8 mouse cellular contexts compared by ENCODE assay signal in the genomic region with DNA sequence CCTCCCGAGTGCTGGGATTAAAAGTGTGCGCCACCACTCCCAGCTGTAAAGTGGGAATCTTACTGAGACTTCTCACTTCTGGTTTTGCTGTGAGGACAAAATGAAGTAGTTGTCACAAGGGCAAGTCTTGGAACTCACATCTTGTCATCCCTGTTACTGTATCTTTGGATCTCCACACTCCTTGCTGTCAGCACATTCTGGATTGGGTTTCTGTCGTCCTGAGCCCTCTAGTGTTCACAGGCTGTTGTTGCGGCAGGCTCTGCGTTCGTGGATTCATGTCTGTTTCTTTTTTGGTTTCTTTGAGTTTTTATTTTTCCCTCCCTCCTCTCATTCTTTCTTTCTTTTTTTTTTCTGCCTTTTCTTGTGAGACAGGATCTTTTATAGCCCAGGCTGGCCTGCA. TPM values are rescaled to one million over a fixed set of nuclear protein-coding genes. Genes with fewer than 3 reads are reported as not detected.
DNase-seq lines count a peak whose midpoint lies in the region; ATAC-seq and TF ChIP-seq lines count a peak whose summit lies in the region.

No protein-coding gene starts in this region.

- no peaks in the 10 kb centered on the region for H3K9me3 ChIP-seq in hindbrain, embryonic 14.5 days (ENCODE audit: control insufficient read depth, low read length)
- H3K9me3 ChIP-seq in hindbrain, embryonic 13.5 days = no peaks in the 10 kb centered on the region
- no peaks in the 10 kb centered on the region for H3K9me3 ChIP-seq in ES-Bruce4 (replicated peaks; ENCODE audit: control insufficient read depth, insufficient read depth, low read length, poor library complexity, severe bottlenecking)
- H3K9me3 ChIP-seq in heart, postnatal 0 days (replicated peaks; ENCODE audit: control insufficient read depth, low read length) = no peaks in the 10 kb centered on the region
- no peaks in the 10 kb centered on the region for H3K9me3 ChIP-seq in limb, embryonic 14.5 days (ENCODE audit: control insufficient read depth, low read length)

- H3K27ac ChIP-seq in hindbrain, embryonic 14.5 days = no peak overlapping the region
- no peak overlapping the region for H3K27ac ChIP-seq in hindbrain, embryonic 13.5 days
- no peak overlapping the region for H3K27ac ChIP-seq in ES-Bruce4 (ENCODE audit: insufficient read depth, low read length)
- H3K27ac ChIP-seq in heart, postnatal 0 days (ENCODE audit: low read depth) = peak overlapping the region; percentile 94
- no peak overlapping the region for H3K27ac ChIP-seq in limb, embryonic 14.5 days (replicated peaks; ENCODE audit: low read depth, low read length)

- ATAC-seq in hindbrain, embryonic 14.5 days (ENCODE audit: low FRiP score) = no peak
- ATAC-seq in hindbrain, embryonic 13.5 days (ENCODE audit: low FRiP score) = no peak
- no peak for ATAC-seq in heart, postnatal 0 days (ENCODE audit: insufficient read depth, low read depth)
- no peak for ATAC-seq in limb, embryonic 14.5 days (ENCODE audit: low FRiP score, low read depth)
- 0 out of 2 replicates have a peak, but pooled peaks have one; percentile 30 for ATAC-seq in neutrophil, adult 5-6 weeks (ENCODE audit: extremely low read depth, insufficient number of reproducible peaks, low FRiP score, poor library complexity, severe bottlenecking)

- no peak overlapping the region for H3K4me3 ChIP-seq in hindbrain, embryonic 14.5 days (replicated peaks; ENCODE audit: low read length)
- no peak overlapping the region for H3K4me3 ChIP-seq in hindbrain, embryonic 13.5 days
- H3K4me3 ChIP-seq in ES-Bruce4 (ENCODE audit: low read depth, low read length) = no peak overlapping the region
- H3K4me3 ChIP-seq in heart, postnatal 0 days (ENCODE audit: low read depth, low read length) = no peak overlapping the region
- no peak overlapping the region for H3K4me3 ChIP-seq in limb, embryonic 14.5 days (replicated peaks; ENCODE audit: low read length)

- H3K27me3 ChIP-seq in hindbrain, embryonic 14.5 days (ENCODE audit: control insufficient read depth, insufficient read depth, low read length) = peaks cover 3% of the 10 kb centered on the region; the same call in 1 of the 2 replicates
- 0 out of 2 replicates have a peak, but pooled peaks cover 6% of the 10 kb centered on the region for H3K27me3 ChIP-seq in hindbrain, embryonic 13.5 days
- no peaks in the 10 kb centered on the region for H3K27me3 ChIP-seq in ES-Bruce4 (ENCODE audit: control insufficient read depth, insufficient read depth, low read length, poor library complexity, severe bottlenecking)
- H3K27me3 ChIP-seq in heart, postnatal 0 days (ENCODE audit: control insufficient read depth, insufficient read depth, low read length) = no peaks in the 10 kb centered on the region
- H3K27me3 ChIP-seq in limb, embryonic 14.5 days (ENCODE audit: control insufficient read depth, insufficient read depth, low read length) = no peaks in the 10 kb centered on the region

- DNase-seq in hindbrain, embryonic 14.5 days (ENCODE audit: low spot score) = peak; percentile 70
- DNase-seq in cerebellum, postnatal 4 days (ENCODE audit: low spot score in 2 of 2) = peak; percentile 41 to 54
- DNase-seq in heart, postnatal 0 days (ENCODE audit: low spot score) = peak; percentile 52
- peak; percentile 66 for DNase-seq in limb, embryonic 14.5 days (ENCODE audit: low spot score)
- no peak for DNase-seq in urinary bladder, postnatal 25 days (ENCODE audit: low spot score)

- no peaks in the 10 kb centered on the region for H3K36me3 ChIP-seq in hindbrain, embryonic 14.5 days (replicated peaks; ENCODE audit: control insufficient read depth, insufficient read depth)
- no peaks in the 10 kb centered on the region for H3K36me3 ChIP-seq in hindbrain, embryonic 13.5 days
- no peaks in the 10 kb centered on the region for H3K36me3 ChIP-seq in ES-Bruce4 (ENCODE audit: control insufficient read depth, insufficient read depth, low read length, poor library complexity, severe bottlenecking)
- no peaks in the 10 kb centered on the region for H3K36me3 ChIP-seq in heart, postnatal 0 days (replicated peaks; ENCODE audit: control insufficient read depth, insufficient read depth, low read length)
- no peaks in the 10 kb centered on the region for H3K36me3 ChIP-seq in limb, embryonic 14.5 days (ENCODE audit: control insufficient read depth, insufficient read depth, low read length)

- H3K4me1 ChIP-seq in hindbrain, embryonic 14.5 days (replicated peaks; ENCODE audit: control insufficient read depth, insufficient read depth, low read length) = no peaks in the 10 kb centered on the region; the same call in 1 of the 2 replicates
- peaks cover 14% of the 10 kb centered on the region for H3K4me1 ChIP-seq in hindbrain, embryonic 13.5 days (replicated peaks)
- H3K4me1 ChIP-seq in ES-Bruce4 (ENCODE audit: control insufficient read depth, insufficient read depth, low read length) = no peaks in the 10 kb centered on the region
- peaks cover 30% of the 10 kb centered on the region for H3K4me1 ChIP-seq in heart, postnatal 0 days (ENCODE audit: control insufficient read depth, insufficient read depth)
- H3K4me1 ChIP-seq in limb, embryonic 14.5 days (ENCODE audit: control insufficient read depth, insufficient read depth, low read length) = no peaks in the 10 kb centered on the region

- WGBS in hindbrain, embryonic 14.5 days = 37% methylated on average over 6 of the region's 6 CpGs
- WGBS in hindbrain, embryonic 13.5 days = 35% methylated on average over 6 of the region's 6 CpGs
- 26% methylated on average over 6 of the region's 6 CpGs for WGBS in heart, postnatal 0 days
- 30% methylated on average over 6 of the region's 6 CpGs for WGBS in limb, embryonic 14.5 days

- no peak overlapping the region for H3K9ac ChIP-seq in hindbrain, embryonic 14.5 days
- no peak overlapping the region for H3K9ac ChIP-seq in hindbrain, embryonic 13.5 days
- no peak overlapping the region for H3K9ac ChIP-seq in ES-Bruce4 (ENCODE audit: low read depth, poor library complexity, severe bottlenecking)
- no peak overlapping the region for H3K9ac ChIP-seq in heart, postnatal 0 days (replicated peaks; ENCODE audit: low read depth, low read length)
- H3K9ac ChIP-seq in limb, embryonic 14.5 days (ENCODE audit: low read depth, low read length, severe bottlenecking) = no peak overlapping the region

- no peak for TF ChIP-seq EP300 in ES-Bruce4 (IDR thresholded peaks at IDR 0.05; ENCODE audit: insufficient read depth, low read depth, low read length)
- TF ChIP-seq EP300 in heart, postnatal 0 days (IDR thresholded peaks at IDR 0.05; ENCODE audit: low read depth) = no peak

- H3K4me2 ChIP-seq in hindbrain, embryonic 14.5 days (replicated peaks) = no peak overlapping the region
- H3K4me2 ChIP-seq in hindbrain, embryonic 13.5 days = no peak overlapping the region
- H3K4me2 ChIP-seq in heart, postnatal 0 days (ENCODE audit: low read depth, low read length) = peak overlapping the region; percentile 12; the same call in 1 of the 2 replicates
- H3K4me2 ChIP-seq in limb, embryonic 14.5 days (replicated peaks; ENCODE audit: low read depth, low read length, severe bottlenecking) = no peak overlapping the region

- no peak for TF ChIP-seq POLR2A in ES-Bruce4 (IDR thresholded peaks at IDR 0.05; ENCODE audit: insufficient read depth, low read length)
- TF ChIP-seq POLR2A in limb, embryonic 14.5 days (IDR thresholded peaks at IDR 0.05; ENCODE audit: borderline replicate concordance, extremely low read depth, insufficient read depth, insufficient read length) = no peak

- TF ChIP-seq CTCF in ES-Bruce4 (IDR thresholded peaks at IDR 0.05; ENCODE audit: low read depth, low read length) = peak; percentile 82
- peak; percentile 85 for TF ChIP-seq CTCF in heart, postnatal 0 days (IDR thresholded peaks at IDR 0.05; ENCODE audit: low read depth)

RNA-seq across cellular contexts. Expression of a gene that starts 20.4 kb away (rescaled TPM):
- polyA plus RNA-seq in hindbrain, embryonic 14.5 days (2014; fragmentation: Nextera tagmentation; extraction: Ambion mirVana) = 105 and 119 TPM in 2 replicates
- 65.8 and 68.8 TPM in 2 replicates for polyA plus RNA-seq in hindbrain, embryonic 13.5 days (2015; fragmentation: Nextera tagmentation; extraction: Ambion mirVana)
- polyA plus RNA-seq in ES-Bruce4 (2011; ENCODE audit: insufficient read depth, insufficient read length, low read depth, missing spikeins) = 106 and 112 TPM in 2 replicates
- 66.5 and 74.1 TPM in 2 replicates for total RNA-seq in heart, postnatal 0 days (2014; rRNA removed; ENCODE audit: low replicate concordance)
- 16.1 and 19.5 TPM in 2 replicates for polyA plus RNA-seq in heart, postnatal 0 days (2015; fragmentation: Nextera tagmentation; extraction: Ambion mirVana)
- polyA plus RNA-seq in limb, embryonic 14.5 days (2012; rRNA removed) = 74.6 and 92.4 TPM in 2 replicates
- 78.2 and 78.3 TPM in 2 replicates for polyA plus RNA-seq in limb, embryonic 14.5 days (2014; fragmentation: Nextera tagmentation; extraction: Ambion mirVana)
- total RNA-seq in neutrophil, adult 5-6 weeks (2017) = 36.7 and 37.0 TPM in 2 replicates

RNA-seq across cellular contexts. Expression of a gene that starts 35.1 kb away (rescaled TPM):
- 22.4 and 27.5 TPM in 2 replicates for polyA plus RNA-seq in hindbrain, embryonic 14.5 days (2014; fragmentation: Nextera tagmentation; extraction: Ambion mirVana)
- polyA plus RNA-seq in hindbrain, embryonic 13.5 days (2015; fragmentation: Nextera tagmentation; extraction: Ambion mirVana) = 21.6 and 21.7 TPM in 2 replicates
- 1.2 TPM in 1 of 2 replicates, not detected in the other for polyA plus RNA-seq in ES-Bruce4 (2011; ENCODE audit: insufficient read depth, insufficient read length, low read depth, missing spikeins)
- total RNA-seq in heart, postnatal 0 days (2014; rRNA removed; ENCODE audit: low replicate concordance) = 30.7 and 56.3 TPM in 2 replicates
- polyA plus RNA-seq in heart, postnatal 0 days (2015; fragmentation: Nextera tagmentation; extraction: Ambion mirVana) = 23.4 and 24.0 TPM in 2 replicates
- 11.7 and 15.1 TPM in 2 replicates for polyA plus RNA-seq in limb, embryonic 14.5 days (2012; rRNA removed)
- polyA plus RNA-seq in limb, embryonic 14.5 days (2014; fragmentation: Nextera tagmentation; extraction: Ambion mirVana) = 8.9 and 10.0 TPM in 2 replicates
- total RNA-seq in neutrophil, adult 5-6 weeks (2017) = 0.37 TPM in 1 of 2 replicates, not detected in the other

RNA-seq across cellular contexts. Expression of a gene that starts 45.8 kb away (rescaled TPM):
- 0.52 and 0.56 TPM in 2 replicates for polyA plus RNA-seq in hindbrain, embryonic 14.5 days (2014; fragmentation: Nextera tagmentation; extraction: Ambion mirVana)
- 0.63 and 0.74 TPM in 2 replicates for polyA plus RNA-seq in hindbrain, embryonic 13.5 days (2015; fragmentation: Nextera tagmentation; extraction: Ambion mirVana)
- 1.6 and 3.0 TPM in 2 replicates for polyA plus RNA-seq in ES-Bruce4 (2011; ENCODE audit: insufficient read depth, insufficient read length, low read depth, missing spikeins)
- total RNA-seq in heart, postnatal 0 days (2014; rRNA removed; ENCODE audit: low replicate concordance) = 28.7 and 34.9 TPM in 2 replicates
- 14.6 and 18.0 TPM in 2 replicates for polyA plus RNA-seq in heart, postnatal 0 days (2015; fragmentation: Nextera tagmentation; extraction: Ambion mirVana)
- polyA plus RNA-seq in limb, embryonic 14.5 days (2012; rRNA removed) = 6.4 and 6.6 TPM in 2 replicates
- 5.1 and 5.9 TPM in 2 replicates for polyA plus RNA-seq in limb, embryonic 14.5 days (2014; fragmentation: Nextera tagmentation; extraction: Ambion mirVana)
- 29.6 and 30.6 TPM in 2 replicates for total RNA-seq in neutrophil, adult 5-6 weeks (2017)
